Mouse (Mus musculus) kidney, adult 8-10 months (tissue): ENCODE measurements around the gene Pcnx.

ENCODE experiments used
- DNase-seq, 2 experiments: peaks; one replicate each; pipeline ENCODE4 v3.0.0; 2022

Pcnx gene

GRCm38 (mm10) chr12:81907741-81908357, 48.0 kb downstream of the Pcnx start:
- no peak for DNase-seq

GRCm38 (mm10) chr12:81910439-81910838, 50.6 kb downstream of the Pcnx start:
- no peak for DNase-seq

GRCm38 (mm10) chr12:81915176-81915950, 55.5 kb downstream of the Pcnx start:
- peak; percentile 45 to 80 for DNase-seq

- no peak for DNase-seq
Observed at GRCm38 (mm10) chr12:81918346-81918745, 58.5 kb downstream of the Pcnx start.

- DNase-seq, result no peak
Observed at GRCm38 (mm10) chr12:81918886-81919285, 59.1 kb downstream of the Pcnx start.

- no peak for DNase-seq
Observed at GRCm38 (mm10) chr12:81920027-81920426, 60.2 kb downstream of the Pcnx start.

- no peak for DNase-seq
Observed at GRCm38 (mm10) chr12:81920614-81921013, 60.8 kb downstream of the Pcnx start.

GRCm38 (mm10) chr12:81921785-81922184, 62.0 kb downstream of the Pcnx start:
- no peak for DNase-seq

GRCm38 (mm10) chr12:81922838-81923237, 63.0 kb downstream of the Pcnx start:
- DNase-seq, result no peak

- no peak for DNase-seq
Observed at GRCm38 (mm10) chr12:81927163-81927562, 67.3 kb downstream of the Pcnx start.

- peak; percentile 71 for DNase-seq
Observed at GRCm38 (mm10) chr12:81927643-81928381, 68.0 kb downstream of the Pcnx start.

GRCm38 (mm10) chr12:81928382-81928770, 68.6 kb downstream of the Pcnx start:
- DNase-seq, result no peak

- DNase-seq, result peak; percentile 19 to 29
Observed at GRCm38 (mm10) chr12:81932015-81932414, 72.2 kb downstream of the Pcnx start.

GRCm38 (mm10) chr12:81933430-81933829, 73.6 kb downstream of the Pcnx start:
- peak; percentile 76 to 84 for DNase-seq

GRCm38 (mm10) chr12:81934510-81934909, 74.7 kb downstream of the Pcnx start:
- no peak for DNase-seq

GRCm38 (mm10) chr12:81936066-81936465, 76.2 kb downstream of the Pcnx start:
- no peak for DNase-seq

GRCm38 (mm10) chr12:81941191-81941590, 81.4 kb downstream of the Pcnx start:
- DNase-seq, result no peak

- DNase-seq, result peak; percentile 35 to 52
Observed at GRCm38 (mm10) chr12:81943331-81944062, 83.7 kb downstream of the Pcnx start.

GRCm38 (mm10) chr12:81949026-81949425, 89.2 kb downstream of the Pcnx start:
- DNase-seq, result no peak

GRCm38 (mm10) chr12:81950016-81950415, 90.2 kb downstream of the Pcnx start:
- DNase-seq, result peak; percentile 28

- no peak for DNase-seq
Observed at GRCm38 (mm10) chr12:81958351-81958750, 98.5 kb downstream of the Pcnx start.

GRCm38 (mm10) chr12:81965416-81965815, 105.6 kb downstream of the Pcnx start:
- DNase-seq, result no peak
